Mouse (Mus musculus) heart, postnatal 0 days (tissue): Measurements from ENCODE around the gene Cep131. TPM values are rescaled to one million over a fixed set of nuclear protein-coding genes. Genes with fewer than 3 reads are reported as not detected.

Experiments
- ATAC-seq: fragments of 200-750 bp; cut with Nextera tagmentation; 2 replicates; pipeline ENCODE4 v1.8.0; 2017; ENCODE audit warnings: low read depth, moderate number of reproducible peaks, moderate library complexity; ENCODE audit not compliant: insufficient read depth
- DNase-seq: peaks from one replicate; pipeline ENCODE4 v3.0.0-alpha.2; 2016; ENCODE audit warnings: low spot score
- H3K27ac ChIP-seq: fragments of 300-500 bp; sonication (generic); 2 replicates; pipeline ENCODE4 v1.5.1; 2014; ENCODE audit warnings: low read depth, mild to moderate bottlenecking
- H3K27me3 ChIP-seq: fragments of 300-500 bp; sonication (generic); 2 replicates; pipeline ENCODE4 v1.6.1; 2014; ENCODE audit warnings: low read length, mixed read lengths; ENCODE audit not compliant: control insufficient read depth, insufficient read depth
- H3K36me3 ChIP-seq: fragments of 300-500 bp; sonication (generic); replicated peaks from 2 replicates; pipeline ENCODE4 v1.6.1; 2014; ENCODE audit warnings: low read length, mixed read lengths; ENCODE audit not compliant: control insufficient read depth, insufficient read depth
- H3K4me1 ChIP-seq: fragments of 300-500 bp; sonication (generic); 2 replicates; pipeline ENCODE4 v1.6.1; 2014; ENCODE audit warnings: antibody characterized with exemption; ENCODE audit not compliant: control insufficient read depth, insufficient read depth
- H3K4me2 ChIP-seq: fragments of 300-500 bp; sonication (generic); 2 replicates; pipeline ENCODE4 v1.6.1; 2014; ENCODE audit warnings: low read depth, mild to moderate bottlenecking, low read length, moderate library complexity
- H3K4me3 ChIP-seq: fragments of 300-500 bp; sonication (generic); 2 replicates; pipeline ENCODE4 v1.5.1; 2014; ENCODE audit warnings: low read depth, low read length
- H3K9ac ChIP-seq: fragments of 300-500 bp; sonication (generic); replicated peaks from 2 replicates; pipeline ENCODE4 v1.6.1; 2014; ENCODE audit warnings: low read depth, low read length, mixed read lengths
- H3K9me3 ChIP-seq: fragments of 300-500 bp; sonication (generic); replicated peaks from 2 replicates; pipeline ENCODE4 v1.6.1; 2016; ENCODE audit warnings: low read length; ENCODE audit not compliant: control insufficient read depth
- CTCF ChIP-seq: IDR thresholded peaks from 2 replicates; pipeline ENCODE4 v1.5.1; 2016; ENCODE audit warnings: antibody characterized with exemption, control low read depth, low read depth
- EP300 ChIP-seq: IDR thresholded peaks from 2 replicates; pipeline ENCODE4 v1.6.1; 2016; ENCODE audit warnings: antibody characterized with exemption, low read depth
- WGBS: fragments of 180-500 bp; shearing (Covaris S2); extraction: QIAGEN DNeasy Blood & Tissue Kit; methylation state at CpG from one replicate; pipeline ENCODE4 v1.1.7; 2014; 5-methylcytosine and 5-hydroxymethylcytosine counted together
- microRNA counts: library from miRNA; unstranded; fragments of <30 nt; microRNA quantifications from one replicate; lab custom pipeline; 2015
- microRNA-seq: library from miRNA; unstranded; fragments of <30 nt; microRNA quantifications from one replicate; pipeline ENCODE4, GENCODE M21; 2016
- polyA plus RNA-seq: library from polyadenylated mRNA; unstranded; fragments of >200 nt; fragmentation: Nextera tagmentation; extraction: Ambion mirVana; gene quantifications from 2 replicates; pipeline ENCODE4 v1.2.1, GENCODE M21; 2015
- total RNA-seq: library from RNA; depleted of rRNA; stranded (reverse); fragments of >200 nt; gene quantifications from 2 replicates; pipeline ENCODE4 v1.2.3, GENCODE M21; 2014; ENCODE audit warnings: low replicate concordance; rRNA removed

Cep131 gene
- total and polyA plus RNA-seq, 2 experiments from 2014 or later, result 3.8 to 6.8 TPM

- Histone ChIP-seq H3K4me3 (no peak overlapping the region), H3K9ac (no peak overlapping the region), H3K4me1 (peaks cover 4% of the 10 kb centered on the region; the same call in 1 of the 2 replicates), H3K9me3 (no peaks in the 10 kb centered on the region), H3K27me3 (no peaks in the 10 kb centered on the region), H3K4me2 (no peak overlapping the region), H3K36me3 (no peaks in the 10 kb centered on the region), H3K27ac (no peak overlapping the region)
- WGBS, result 77% methylated on average over 23 of the region's 23 CpGs
- TF ChIP-seq EP300 (no peak), CTCF (no peak)
- DNase-seq (no peak), ATAC-seq (no peak)
Observed at GRCm38 (mm10) chr11:120019542-120020440, 66.8 kb downstream of the Cep131 start.

- peaks cover 4% of the 10 kb centered on the region; the same call in 1 of the 2 replicates for H3K4me1 ChIP-seq
- no peak overlapping the region for H3K4me3 ChIP-seq
- DNase-seq (no peak), ATAC-seq (no peak)
- no peaks in the 10 kb centered on the region for H3K9me3 ChIP-seq
- no peak overlapping the region for H3K27ac ChIP-seq
- TF ChIP-seq EP300 (no peak), CTCF (no peak)
- no peaks in the 10 kb centered on the region for H3K36me3 ChIP-seq
- H3K9ac ChIP-seq, result no peak overlapping the region
- no peak overlapping the region for H3K4me2 ChIP-seq
- no peaks in the 10 kb centered on the region for H3K27me3 ChIP-seq
- WGBS, result 81% methylated on average over 8 of the region's 8 CpGs
Observed at GRCm38 (mm10) chr11:120017011-120017410, 69.6 kb downstream of the Cep131 start.

GRCm38 (mm10) chr11:120014758-120015157 is 71.9 kb downstream of the Cep131 start:
- no peak overlapping the region for H3K4me3 ChIP-seq
- TF ChIP-seq EP300, result no peak
- TF ChIP-seq CTCF, result no peak
- H3K4me1 ChIP-seq, result peaks cover 4% of the 10 kb centered on the region; the same call in 1 of the 2 replicates
- no peak overlapping the region for H3K27ac ChIP-seq
- no peak for DNase-seq
- H3K9ac ChIP-seq, result no peak overlapping the region
- H3K27me3 ChIP-seq, result peaks cover 16% of the 10 kb centered on the region; the same call in 1 of the 2 replicates
- no peaks in the 10 kb centered on the region for H3K36me3 ChIP-seq
- no peak for ATAC-seq
- WGBS, result 91% methylated on average over 4 of the region's 4 CpGs
- H3K4me2 ChIP-seq, result no peak overlapping the region
- no peaks in the 10 kb centered on the region for H3K9me3 ChIP-seq

MicroRNAs encoded within 50 kb of the gene (microRNA counts, 519-probe panel; counts per million panel counts)
- 1,707 counts per million, percentile 14 among the panel's probes with 10 or more counts for microRNA mmu-miR-338-3p (lab: Ali Mortazavi, UCI)
- microRNA mmu-miR-338-5p (lab: Ali Mortazavi, UCI), result not detected

Small RNAs within 50 kb of the gene (microRNA-seq; reads per million reads assigned to microRNA genes)
- gene Gm25948 (not detected), gene Mir3065 (not detected), gene Mir338 (not detected)

Other genes with a start within 250 kb of the Cep131 start
- gene Chmp6, start 173.4 kb downstream of the Cep131 start, total RNA-seq, result 57.7 and 66.6 TPM in 2 replicates
- gene Chmp6, start 173.4 kb downstream of the Cep131 start, polyA plus RNA-seq, result 60.1 and 65.2 TPM in 2 replicates
- 16.1 and 22.0 TPM in 2 replicates for gene Baiap2, start 144.1 kb downstream of the Cep131 start, total RNA-seq
- gene Baiap2, start 144.1 kb downstream of the Cep131 start, polyA plus RNA-seq, result 7.8 and 8.2 TPM in 2 replicates
- 4.7 and 22.1 TPM in 2 replicates for gene Aatk, start 39.7 kb downstream of the Cep131 start, total RNA-seq
- gene Aatk, start 39.7 kb downstream of the Cep131 start, polyA plus RNA-seq, result 0.63 and 0.71 TPM in 2 replicates
- gene Tepsin, start 11.9 kb upstream of the Cep131 start, total RNA-seq, result 16.4 and 20.4 TPM in 2 replicates
- gene Tepsin, start 11.9 kb upstream of the Cep131 start, polyA plus RNA-seq, result 8.6 and 8.7 TPM in 2 replicates
- gene Ndufaf8, start 12.1 kb upstream of the Cep131 start, total RNA-seq, result 52.7 and 84.8 TPM in 2 replicates
- 118 and 132 TPM in 2 replicates for gene Ndufaf8, start 12.1 kb upstream of the Cep131 start, polyA plus RNA-seq
- 113 and 139 TPM in 2 replicates for gene Slc38a10, start 64.5 kb upstream of the Cep131 start, total RNA-seq
- gene Slc38a10, start 64.5 kb upstream of the Cep131 start, polyA plus RNA-seq, result 56.2 and 65.9 TPM in 2 replicates
- 12.2 and 13.1 TPM in 2 replicates for gene Bahcc1, start 146.1 kb upstream of the Cep131 start, total RNA-seq
- gene Bahcc1, start 146.1 kb upstream of the Cep131 start, polyA plus RNA-seq, result 2.8 and 3.5 TPM in 2 replicates